Mouse (Mus musculus) erythroblast, embryonic 14.5 days (primary cell): ENCODE measurements at regions not wholly inside any gene's neighbourhood (a gene's known extent, or its start where the extent isn't known, plus 50 kb on each side); places are given as distances from the start of the nearest gene placed in this dataset.

Source experiments
- GATA1 ChIP-seq: IDR thresholded peaks from 2 replicates; pipeline ENCODE4 v1.6.1; 2012; ENCODE audit warnings: low read length, inconsistent platforms, mixed read lengths
- TAL1 ChIP-seq: IDR thresholded peaks from 3 replicates; pipeline ENCODE4 v1.6.1; 2012; ENCODE audit warnings: low read length, inconsistent platforms, mixed read lengths

DNA sequence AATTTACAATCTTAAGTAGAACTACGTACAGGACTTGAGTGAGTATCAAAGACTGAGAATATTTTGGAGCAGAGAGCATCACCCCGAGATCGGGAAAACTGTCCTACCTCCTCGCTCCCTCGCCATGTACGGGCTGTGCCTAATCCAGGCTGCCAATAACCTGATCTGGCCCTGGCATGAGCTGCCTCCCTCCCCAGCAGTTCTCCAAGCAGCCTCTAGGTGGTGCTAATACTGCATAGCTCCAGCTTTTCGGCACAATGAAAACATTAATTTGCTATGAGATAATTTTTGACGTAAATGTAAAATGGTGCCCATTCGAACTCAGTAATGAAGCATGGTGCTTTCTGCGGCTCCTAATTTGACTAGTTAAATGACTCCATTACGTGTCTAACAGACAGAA is 399.6 kb downstream of the Zfp536 start:
- no peak for TF ChIP-seq GATA1
- no peak for TF ChIP-seq TAL1
